Mouse (Mus musculus) adrenal gland (tissue): ENCODE measurements around the gene D11Wsu47e.
"Not testable (repeated sequence)": the region's sequence is repeated elsewhere in the genome, so short reads cannot be mapped to it uniquely, and the experiment has no call there.

Source experiments
- intact Hi-C: fragments of 180-260 bp; cut with DNase I; formaldehyde crosslinking; loops from one replicate; pipeline ENCODE4 v1.15.1; 2025
- long read RNA-seq, 2 experiments: library from polyadenylated mRNA; unstranded; transcript quantifications; one replicate each; pipeline ENCODE4 v2.0.0; 2020; ENCODE audit warnings: borderline replicate concordance in 1 of 2; ENCODE audit not compliant: insufficient replicate concordance in 1 of 2

The D11Wsu47e gene
- long read RNA-seq, experiment 1, partial matches to known transcripts, result 0 of 3 reads
- long read RNA-seq, experiment 1, other reads (novel, unspliced or antisense), result 0 of 3 reads
- long read RNA-seq, experiment 2, partial matches to known transcripts, result 0 of 6 reads
- long read RNA-seq, experiment 2, other reads (novel, unspliced or antisense), result 3 of 6 reads

- intact Hi-C loops, result loop anchor here (5.0 kb wide), 1 partner anchor 37 kb away; the partner anchor contains the start of gene Cog1
These were observed at the start of gene D11Wsu47e, which contains the start of gene Fam104a for GRCm38 (mm10) chr11:113683957-113684706. Gene D11Wsu47e (plus strand): TSS chr11:113684412. Gene Fam104a (minus strand): TSS chr11:113684155.

- intact Hi-C loops, result loop anchor here (5.0 kb wide), 1 partner anchor 337 kb away; no protein-coding TSS in a partner anchor
These were observed 49.5 kb upstream of the D11Wsu47e start for GRCm38 (mm10) chr11:113634699-113635121.

- intact Hi-C loops, result no loop called here
These were observed 45.5 kb upstream of the D11Wsu47e start for GRCm38 (mm10) chr11:113638680-113639079.

GRCm38 (mm10) chr11:113645181-113645580 is 39.0 kb upstream of the D11Wsu47e start:
- intact Hi-C loops, result loop anchor here (5.0 kb wide), 2 partner anchors 37 to 167 kb away; partner anchors contain the start of genes D11Wsu47e and Fam104a

GRCm38 (mm10) chr11:113648152-113648551 is 36.1 kb upstream of the D11Wsu47e start:
- intact Hi-C loops, result loop anchor here (5.0 kb wide), 2 partner anchors 34 to 164 kb away; partner anchors contain the start of genes D11Wsu47e and Fam104a

- intact Hi-C loops, result loop anchor here (5.0 kb wide), 2 partner anchors 33 to 163 kb away; partner anchors contain the start of genes D11Wsu47e and Fam104a
These were observed 35.4 kb upstream of the D11Wsu47e start, which contains the start of gene Cog1 for GRCm38 (mm10) chr11:113648690-113649352. Gene Cog1 (plus strand): TSS chr11:113649169.

- intact Hi-C loops, result loop anchor here (5.0 kb wide), 2 partner anchors 33 to 163 kb away; partner anchors contain the start of genes D11Wsu47e and Fam104a
These were observed 34.6 kb upstream of the D11Wsu47e start, which contains the start of gene Slc39a11 for GRCm38 (mm10) chr11:113649353-113650210. Gene Slc39a11 (minus strand): TSS chr11:113650079.

GRCm38 (mm10) chr11:113651206-113651906 is 32.9 kb upstream of the D11Wsu47e start:
- intact Hi-C loops, result no loop called here

- intact Hi-C loops, result no loop called here
These were observed 32.3 kb upstream of the D11Wsu47e start for GRCm38 (mm10) chr11:113651907-113652273.

- intact Hi-C loops, result no loop called here
These were observed 31.7 kb upstream of the D11Wsu47e start for GRCm38 (mm10) chr11:113652516-113652915.

- intact Hi-C loops, result no loop called here
These were observed 30.1 kb upstream of the D11Wsu47e start for GRCm38 (mm10) chr11:113654105-113654504.

GRCm38 (mm10) chr11:113654561-113655270 is 29.5 kb upstream of the D11Wsu47e start:
- intact Hi-C loops, result no loop called here

GRCm38 (mm10) chr11:113656511-113656932 is 27.7 kb upstream of the D11Wsu47e start:
- intact Hi-C loops, result no loop called here

GRCm38 (mm10) chr11:113657221-113657620 is 27.0 kb upstream of the D11Wsu47e start:
- intact Hi-C loops, result no loop called here

GRCm38 (mm10) chr11:113658319-113658718 is 25.9 kb upstream of the D11Wsu47e start:
- intact Hi-C loops, result no loop called here

GRCm38 (mm10) chr11:113658763-113659162 is 25.4 kb upstream of the D11Wsu47e start:
- intact Hi-C loops, result no loop called here

GRCm38 (mm10) chr11:113660213-113660612 is 24.0 kb upstream of the D11Wsu47e start:
- intact Hi-C loops, result not testable (repeated sequence)

GRCm38 (mm10) chr11:113660940-113661339 is 23.3 kb upstream of the D11Wsu47e start:
- intact Hi-C loops, result no loop called here

GRCm38 (mm10) chr11:113661835-113662351 is 22.3 kb upstream of the D11Wsu47e start:
- intact Hi-C loops, result no loop called here
